Mouse (Mus musculus) stomach, adult 2 months (tissue): Measurements from ENCODE around the gene Cpne9. TPM values are rescaled to one million over a fixed set of nuclear protein-coding genes. Genes with fewer than 3 reads are reported as not detected.

Source experiments
- polyA plus RNA-seq: library from polyadenylated mRNA; depleted of rRNA; stranded (reverse); fragments of >200 nt; gene quantifications from 2 replicates; pipeline ENCODE4 v1.2.3, GENCODE M21; 2012; rRNA removed

The Cpne9 gene
- not detected in 2 replicates for polyA plus RNA-seq

GRCm38 (mm10) chr6:113282101-113282802, at the start of gene Cpne9:
Cpne9 (plus strand) TSS chr6:113282307.

GRCm38 (mm10) chr6:113237542-113238270, 44.4 kb upstream of the Cpne9 start, which contains the start of gene Mtmr14:
Mtmr14 (plus strand) TSS chr6:113237843.

GRCm38 (mm10) chr6:113306986-113307349, 24.9 kb downstream of the Cpne9 start, which contains the start of gene Brpf1:
Brpf1 (plus strand) TSS chr6:113307137.

GRCm38 (mm10) chr6:113326533-113327315, 44.6 kb downstream of the Cpne9 start, which contains the start of gene Ogg1:
Ogg1 (plus strand) TSS chr6:113326972.

GRCm38 (mm10) chr6:113343177-113344092, 61.3 kb downstream of the Cpne9 start, which contains the start of gene Camk1:
Camk1 (minus strand) TSS chr6:113343984.

Other genes with a start within 250 kb of the Cpne9 start
- gene Thumpd3, start 236.1 kb upstream of the Cpne9 start, polyA plus RNA-seq: 1.4 and 2.1 TPM in 2 replicates
- gene Setd5, start 204.9 kb upstream of the Cpne9 start, polyA plus RNA-seq: 15.1 and 17.9 TPM in 2 replicates
- 0.51 and 0.62 TPM in 2 replicates for gene Lhfpl4, start 86.9 kb upstream of the Cpne9 start, polyA plus RNA-seq
- gene Mtmr14, start 44.5 kb upstream of the Cpne9 start, polyA plus RNA-seq: 31.6 and 32.2 TPM in 2 replicates
- gene Brpf1, start 24.8 kb downstream of the Cpne9 start, polyA plus RNA-seq: 5.8 and 7.2 TPM in 2 replicates
- gene Ogg1, start 44.7 kb downstream of the Cpne9 start, polyA plus RNA-seq: 5.8 and 6.4 TPM in 2 replicates
- 22.2 and 23.6 TPM in 2 replicates for gene Camk1, start 61.7 kb downstream of the Cpne9 start, polyA plus RNA-seq
- gene Tada3, start 95.6 kb downstream of the Cpne9 start, polyA plus RNA-seq: 8.7 and 11.1 TPM in 2 replicates
- 41.2 and 47.5 TPM in 2 replicates for gene Arpc4, start 95.8 kb downstream of the Cpne9 start, polyA plus RNA-seq
- gene Ttll3, start 107.0 kb downstream of the Cpne9 start, polyA plus RNA-seq: 5.5 and 6.9 TPM in 2 replicates
- 27.0 and 55.6 TPM in 2 replicates for gene Rpusd3, start 137.0 kb downstream of the Cpne9 start, polyA plus RNA-seq
- gene Cidec, start 153.5 kb downstream of the Cpne9 start, polyA plus RNA-seq: 36.8 and 48.6 TPM in 2 replicates
- gene Jagn1, start 160.3 kb downstream of the Cpne9 start, polyA plus RNA-seq: 31.7 and 33.8 TPM in 2 replicates
- 44.5 and 106 TPM in 2 replicates for gene Il17re, start 176.2 kb downstream of the Cpne9 start, polyA plus RNA-seq
- gene Il17rc, start 189.1 kb downstream of the Cpne9 start, polyA plus RNA-seq: 212 and 257 TPM in 2 replicates
- gene Creld1, start 201.0 kb downstream of the Cpne9 start, polyA plus RNA-seq: 6.5 and 8.5 TPM in 2 replicates
- gene Prrt3, start 219.6 kb downstream of the Cpne9 start, polyA plus RNA-seq: 0.10 TPM in 1 of 2 replicates, not detected in the other
- 12.8 and 13.2 TPM in 2 replicates for gene Emc3, start 249.3 kb downstream of the Cpne9 start, polyA plus RNA-seq
- 0.50 and 0.67 TPM in 2 replicates for gene Fancd2, start 249.4 kb downstream of the Cpne9 start, polyA plus RNA-seq